ENCODE assay signal across 9 mouse cellular contexts in the genomic region with DNA sequence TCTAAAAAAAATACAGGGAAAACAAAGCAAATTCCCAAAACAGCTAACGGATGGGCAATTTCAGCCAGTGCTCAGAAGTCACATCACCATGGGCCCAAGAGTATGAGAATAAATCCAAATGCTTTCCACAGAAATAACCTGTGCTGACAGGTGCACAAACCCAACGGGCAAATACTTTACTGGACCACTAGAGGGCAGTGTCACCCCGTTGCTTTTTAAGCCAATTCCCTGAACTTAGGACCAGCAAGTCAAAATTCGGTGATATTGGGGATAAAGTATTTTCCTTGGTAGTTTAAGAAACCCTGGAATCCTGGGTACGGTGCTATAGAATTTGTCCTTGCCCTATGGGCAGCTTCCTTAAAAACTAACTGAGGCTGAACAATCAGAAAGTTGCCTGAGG. TPM values are rescaled to one million over a fixed set of nuclear protein-coding genes. Genes with fewer than 3 reads are reported as not detected.
DNase-seq lines count a peak whose midpoint lies in the region; ATAC-seq and TF ChIP-seq lines count a peak whose summit lies in the region.
"Had no signal": no experiment of that assay in that cellular context is flagged by ENCODE, and none has a peak within 500 bp of the region (broad histone marks: within the 10 kb centered on the region; RNA-seq: fewer than 3 reads in every experiment).

No protein-coding gene starts in this region.

- no peaks in the 10 kb centered on the region for H3K4me1 ChIP-seq in midbrain, postnatal 0 days (ENCODE audit: insufficient read depth, low read length)

- H3K9ac ChIP-seq in midbrain, postnatal 0 days (replicated peaks; ENCODE audit: low read length, poor library complexity, severe bottlenecking) = no peak overlapping the region
- H3K9ac ChIP-seq: liver, embryonic 13.5 days had no signal

- no peaks in the 10 kb centered on the region for H3K9me3 ChIP-seq in midbrain, postnatal 0 days (ENCODE audit: low read length)
- H3K9me3 ChIP-seq: liver, embryonic 13.5 days had no signal

- intact Hi-C loops in gastrocnemius, adult 2 months (cut with DNase I) = loop anchor here (1.0 to 2.0 kb wide), 2 partner anchors 160 to 184 kb away; no protein-coding TSS in a partner anchor

- no peak for ATAC-seq in midbrain, postnatal 0 days (ENCODE audit: low FRiP score)

- no peak overlapping the region for H3K4me2 ChIP-seq in midbrain, postnatal 0 days (ENCODE audit: low read depth, low read length, poor library complexity, severe bottlenecking)
- H3K4me2 ChIP-seq: liver, embryonic 13.5 days had no signal

- peak; percentile 97 for TF ChIP-seq CTCF in gastrocnemius, adult 2 months (IDR thresholded peaks at IDR 0.05)
- peak; percentile 98 for TF ChIP-seq CTCF in midbrain, postnatal 0 days (IDR thresholded peaks at IDR 0.05)

- H3K4me3 ChIP-seq in gastrocnemius, adult 2 months = no peak overlapping the region
- H3K4me3 ChIP-seq in midbrain, postnatal 0 days (ENCODE audit: low read depth, low read length) = no peak overlapping the region
- H3K4me3 ChIP-seq: liver, embryonic 13.5 days had no signal

- peak; percentile 73 for DNase-seq in gastrocnemius, adult 18-20 months (ENCODE audit: low spot score)
- no peak for DNase-seq in gastrocnemius, postnatal 25 days
- peak; percentile 54 to 69 for DNase-seq in CD8-positive naive resting alpha-beta T cell, adult 2 months (ENCODE audit: low read depth in 2 of 2, low spot score in 2 of 2)
- DNase-seq in c-Kit-positive CD71-negative TER-119-negative erythroid progenitor cells, embryonic 14.5 days (ENCODE audit: low read depth) = peak; percentile 37
- DNase-seq in gastrocnemius, adult 2 months = peak; percentile 61
- DNase-seq in layer of hippocampus, postnatal 25 days (ENCODE audit: extremely low spot score in 1 of 2, low spot score in 1 of 2) = peak; percentile 67 to 81
- peak; percentile 83 for DNase-seq in midbrain, postnatal 0 days (ENCODE audit: low spot score)
- peak; percentile 21 to 33 for DNase-seq in thymus, adult 18-20 months
- DNase-seq: liver, embryonic 13.5 days had no signal

- H3K27me3 ChIP-seq in midbrain, postnatal 0 days (ENCODE audit: insufficient read depth, low read length) = no peaks in the 10 kb centered on the region
- H3K27me3 ChIP-seq: liver, embryonic 13.5 days had no signal

- 13% methylated on average over 5 of the region's 5 CpGs for WGBS in midbrain, postnatal 0 days

- H3K27ac ChIP-seq in gastrocnemius, adult 2 months = no peak overlapping the region
- H3K27ac ChIP-seq in midbrain, postnatal 0 days (ENCODE audit: low read depth, low read length) = no peak overlapping the region
- H3K27ac ChIP-seq: liver, embryonic 13.5 days had no signal

- 0 out of 2 replicates have a peak, but pooled peaks cover 3% of the 10 kb centered on the region for H3K36me3 ChIP-seq in midbrain, postnatal 0 days (ENCODE audit: insufficient read depth, low read length)

RNA-seq across cellular contexts. Expression of gene Kremen1, which starts 29.3 kb away (rescaled TPM):
- 10 to 100 TPM; 43.0 to 53.7 TPM for total RNA-seq in gastrocnemius, adult 18-20 months (2021)
- 10 to 100 TPM; 35.0 to 47.6 TPM for total RNA-seq in gastrocnemius, postnatal 25 days (2021)
- 10 to 100 TPM; 39.4 to 58.7 TPM for total RNA-seq in gastrocnemius, adult 2 months (2021)
- 10 to 100 TPM; 13.0 to 14.3 TPM for total RNA-seq in layer of hippocampus, postnatal 25 days (2021)
- 8.5 and 11.2 TPM in 2 replicates for total RNA-seq in midbrain, postnatal 0 days (2014; rRNA removed)
- polyA plus RNA-seq in midbrain, postnatal 0 days (2015; fragmentation: Nextera tagmentation; extraction: Ambion mirVana) = 2.3 and 2.5 TPM in 2 replicates
